Comparison of ENCODE assay signal across 7 mouse cellular contexts in the genomic region with DNA sequence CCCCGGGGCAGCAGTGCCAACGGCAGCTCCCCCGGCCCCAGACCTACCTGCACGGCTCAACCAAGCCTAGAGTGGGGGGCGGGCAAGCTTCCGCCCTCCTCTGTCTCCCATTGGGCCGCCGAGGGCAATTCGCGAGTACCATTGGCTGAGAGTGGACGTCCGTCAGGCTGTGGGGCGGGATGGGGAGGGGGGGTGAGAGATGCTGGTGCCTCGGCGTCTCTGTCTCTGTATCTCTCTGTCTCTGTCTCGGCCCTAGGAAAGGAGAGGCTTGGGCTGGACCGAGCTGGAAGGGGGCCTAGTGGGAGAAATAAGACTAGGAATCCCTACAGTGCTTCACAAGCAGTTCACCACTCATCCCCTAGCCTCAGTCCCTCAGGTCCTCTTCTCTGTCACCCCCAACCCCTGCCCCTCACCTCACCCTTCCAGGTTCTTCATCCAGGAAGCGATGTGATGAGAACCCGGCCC. TPM values are rescaled to one million over a fixed set of nuclear protein-coding genes. Genes with fewer than 3 reads are reported as not detected.
DNase-seq lines count a peak whose midpoint lies in the region; ATAC-seq lines count a peak whose summit lies in the region.

No protein-coding gene starts in this region.

- no peaks in the 10 kb centered on the region for H3K9me3 ChIP-seq in embryonic facial prominence, embryonic 11.5 days (replicated peaks; ENCODE audit: control insufficient read depth, low read length)
- no peaks in the 10 kb centered on the region for H3K9me3 ChIP-seq in limb, embryonic 10.5 days (replicated peaks)
- no peaks in the 10 kb centered on the region for H3K9me3 ChIP-seq in midbrain, embryonic 13.5 days

- no peaks in the 10 kb centered on the region for H3K4me1 ChIP-seq in embryonic facial prominence, embryonic 11.5 days (ENCODE audit: control insufficient read depth, insufficient read depth, low read length)
- peaks cover 18% of the 10 kb centered on the region for H3K4me1 ChIP-seq in limb, embryonic 10.5 days
- H3K4me1 ChIP-seq in midbrain, embryonic 13.5 days (replicated peaks): peaks cover 30% of the 10 kb centered on the region

- peak overlapping the region; percentile 64 for H3K4me2 ChIP-seq in embryonic facial prominence, embryonic 11.5 days (ENCODE audit: low read depth, low read length)
- peak overlapping the region; percentile 75 for H3K4me2 ChIP-seq in midbrain, embryonic 13.5 days (replicated peaks)

- no peak overlapping the region for H3K27ac ChIP-seq in embryonic facial prominence, embryonic 11.5 days (replicated peaks; ENCODE audit: low read depth, low read length)
- peak overlapping the region; percentile 98 for H3K27ac ChIP-seq in limb, embryonic 10.5 days
- peak overlapping the region; percentile 75 for H3K27ac ChIP-seq in midbrain, embryonic 13.5 days

- peak; percentile 99 for ATAC-seq in embryonic facial prominence, embryonic 11.5 days (replicated peaks; ENCODE audit: insufficient number of reproducible peaks, low FRiP score, low TSS enrichment, low read depth)
- peak; percentile 99 for ATAC-seq in granulocyte monocyte progenitor cell, adult 5-6 weeks (replicated peaks; ENCODE audit: poor library complexity, severe bottlenecking)
- ATAC-seq in midbrain, embryonic 13.5 days: peak; percentile 100

- peak overlapping the region; percentile 90 for H3K4me3 ChIP-seq in embryonic facial prominence, embryonic 11.5 days (ENCODE audit: low read depth, low read length)
- peak overlapping the region; percentile 100 for H3K4me3 ChIP-seq in limb, embryonic 10.5 days
- peak overlapping the region; percentile 96 for H3K4me3 ChIP-seq in midbrain, embryonic 13.5 days (replicated peaks)

- DNase-seq in adrenal gland, postnatal 14 days: peak; percentile 97
- peak; percentile 95 for DNase-seq in embryonic facial prominence, embryonic 11.5 days (ENCODE audit: low spot score)
- DNase-seq in kidney, adult 11 months: peak; percentile 87
- peak; percentile 95 for DNase-seq in limb, embryonic 10.5 days (ENCODE audit: low spot score)
- peak; percentile 75 for DNase-seq in spleen, adult 12 weeks (ENCODE audit: low spot score)

- WGBS in embryonic facial prominence, embryonic 11.5 days: under 1% methylated on average over 16 of the region's 19 CpGs
- WGBS in limb, embryonic 10.5 days: 3% methylated on average over 19 of the region's 19 CpGs
- WGBS in midbrain, embryonic 13.5 days: 3% methylated on average over 16 of the region's 19 CpGs

- no peaks in the 10 kb centered on the region for H3K27me3 ChIP-seq in embryonic facial prominence, embryonic 11.5 days (ENCODE audit: control insufficient read depth, insufficient read depth, low read length)
- H3K27me3 ChIP-seq in limb, embryonic 10.5 days (ENCODE audit: low read depth, poor library complexity, severe bottlenecking): no peaks in the 10 kb centered on the region
- H3K27me3 ChIP-seq in midbrain, embryonic 13.5 days: no peaks in the 10 kb centered on the region

- H3K36me3 ChIP-seq in embryonic facial prominence, embryonic 11.5 days (replicated peaks; ENCODE audit: control insufficient read depth, insufficient read depth, low read depth, low read length): no peaks in the 10 kb centered on the region
- peaks cover 22% of the 10 kb centered on the region for H3K36me3 ChIP-seq in limb, embryonic 10.5 days
- peaks cover 10% of the 10 kb centered on the region for H3K36me3 ChIP-seq in midbrain, embryonic 13.5 days

- H3K9ac ChIP-seq in embryonic facial prominence, embryonic 11.5 days (replicated peaks; ENCODE audit: low read length): peak overlapping the region; percentile 95
- H3K9ac ChIP-seq in midbrain, embryonic 13.5 days (replicated peaks): peak overlapping the region; percentile 97

RNA-seq across cellular contexts. Expression of a gene that starts 0.7 kb away (rescaled TPM):
- total RNA-seq in adrenal gland, postnatal 14 days (2021): 49.7 and 53.7 TPM in 2 replicates
- polyA plus RNA-seq in embryonic facial prominence, embryonic 11.5 days (2014; fragmentation: Nextera tagmentation; extraction: Ambion mirVana): 33.2 and 33.3 TPM in 2 replicates
- total RNA-seq in granulocyte monocyte progenitor cell, adult 5-6 weeks (2014; fragmentation: Nextera tagmentation): 53.8 and 60.4 TPM in 2 replicates
- total RNA-seq in granulocyte monocyte progenitor cell, adult 5-6 weeks (2017): 32.3 and 40.1 TPM in 2 replicates
- 26.9 and 30.4 TPM in 2 replicates for polyA plus RNA-seq in limb, embryonic 10.5 days (2016; fragmentation: Nextera tagmentation; extraction: Ambion mirVana)
- 32.1 and 33.8 TPM in 2 replicates for polyA plus RNA-seq in midbrain, embryonic 13.5 days (2015; fragmentation: Nextera tagmentation; extraction: Ambion mirVana)
